Mouse (Mus musculus) heart, postnatal 0 days (tissue): Measurements from ENCODE around the gene Gjd3.

Experiments used
- CTCF ChIP-seq: IDR thresholded peaks from 2 replicates; pipeline ENCODE4 v1.5.1; 2016; ENCODE audit warnings: antibody characterized with exemption, control low read depth, low read depth
- EP300 ChIP-seq: IDR thresholded peaks from 2 replicates; pipeline ENCODE4 v1.6.1; 2016; ENCODE audit warnings: antibody characterized with exemption, low read depth

- TF ChIP-seq EP300 (no peak), CTCF (no peak)
These were observed 20.3 kb downstream of the Gjd3 start for GRCm38 (mm10) chr11:98962421-98963095.
